Mouse (Mus musculus): Measurements from ENCODE around the gene Calm2.

Calm2 gene

DNA sequence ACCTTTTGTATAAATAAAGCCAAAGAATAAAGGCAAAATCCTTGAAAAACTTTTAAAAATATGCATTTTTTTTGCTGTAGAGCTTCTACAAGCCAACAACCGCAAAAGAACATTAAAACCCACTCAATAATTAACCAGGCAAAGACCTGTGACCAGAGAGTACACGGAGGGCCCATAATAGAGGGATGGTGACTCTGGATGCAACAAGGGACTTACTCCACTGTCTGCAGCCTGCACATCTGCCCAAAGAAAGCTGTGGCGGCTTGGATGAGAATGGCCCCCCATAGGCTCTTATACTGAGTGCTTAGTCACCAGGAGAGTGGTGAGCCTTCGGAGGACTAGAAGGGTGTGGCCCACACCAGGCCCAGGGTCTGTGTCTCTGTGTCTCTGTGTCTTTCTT is 43.3 kb downstream of the Calm2 start:
- in situ Hi-C loops (cut with MseI, MboI), result no loop called here

DNA sequence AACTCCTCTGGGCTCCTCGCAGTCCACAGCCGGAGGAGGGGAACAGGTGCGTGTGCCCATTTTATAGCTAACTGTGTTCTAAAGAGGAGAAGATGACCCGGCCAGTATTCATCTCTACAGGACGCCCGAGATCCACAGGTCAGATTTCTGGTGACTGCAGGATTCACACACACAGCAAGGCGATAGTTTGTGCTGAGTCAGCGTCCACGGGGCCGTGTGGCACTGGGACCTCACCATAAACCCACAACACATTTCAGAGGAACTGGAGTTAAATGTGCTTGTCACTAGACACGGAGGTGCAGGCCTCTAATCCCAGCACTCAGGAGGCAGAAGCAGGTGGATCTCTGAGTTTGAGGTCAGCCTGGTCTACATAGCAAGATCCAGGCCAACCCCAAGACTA is 44.3 kb downstream of the Calm2 start:
- in situ Hi-C loops (cut with MseI, MboI), result no loop called here

DNA sequence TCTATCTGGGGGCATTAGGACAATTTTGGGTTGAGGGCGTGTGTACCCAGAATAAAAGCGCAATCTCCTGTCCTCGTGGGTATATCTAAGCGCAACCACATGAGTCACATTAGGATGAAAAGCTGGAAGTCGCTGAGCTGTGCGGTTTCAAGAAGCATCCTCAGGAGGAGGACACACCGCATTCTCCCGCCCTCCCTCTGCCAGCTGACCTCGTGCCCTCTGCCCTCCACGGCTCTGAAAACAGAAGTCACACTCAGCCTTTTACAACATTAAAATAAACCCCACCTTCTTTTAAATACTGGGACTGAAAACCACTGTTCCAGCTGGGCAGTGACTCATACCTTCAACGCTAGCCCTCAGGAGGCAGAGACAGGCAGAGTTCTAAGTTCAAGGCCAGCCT is 49.6 kb downstream of the Calm2 start:
- in situ Hi-C loops (cut with MseI, MboI), result no loop called here

DNA sequence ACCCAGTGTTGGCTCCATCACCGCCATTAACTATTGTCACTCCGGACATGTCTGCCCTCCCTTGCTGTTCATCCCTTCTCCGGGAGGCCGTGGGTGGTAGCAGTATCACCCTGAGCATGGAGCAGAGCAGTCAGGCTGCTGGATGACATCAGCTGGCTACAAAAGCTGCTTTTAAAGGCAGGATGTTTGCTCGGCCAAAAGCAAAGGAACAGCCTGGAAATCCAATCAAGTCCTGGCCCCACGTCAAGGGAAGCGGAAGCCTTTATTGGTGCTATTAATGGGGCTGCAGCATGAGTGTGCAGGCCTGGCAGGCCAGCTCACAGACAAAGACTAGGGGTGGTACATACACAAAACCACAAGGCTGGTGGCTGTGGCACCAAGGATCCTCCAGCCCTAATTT is 55.5 kb downstream of the Calm2 start:
- in situ Hi-C loops (cut with MseI, MboI), result no loop called here

DNA sequence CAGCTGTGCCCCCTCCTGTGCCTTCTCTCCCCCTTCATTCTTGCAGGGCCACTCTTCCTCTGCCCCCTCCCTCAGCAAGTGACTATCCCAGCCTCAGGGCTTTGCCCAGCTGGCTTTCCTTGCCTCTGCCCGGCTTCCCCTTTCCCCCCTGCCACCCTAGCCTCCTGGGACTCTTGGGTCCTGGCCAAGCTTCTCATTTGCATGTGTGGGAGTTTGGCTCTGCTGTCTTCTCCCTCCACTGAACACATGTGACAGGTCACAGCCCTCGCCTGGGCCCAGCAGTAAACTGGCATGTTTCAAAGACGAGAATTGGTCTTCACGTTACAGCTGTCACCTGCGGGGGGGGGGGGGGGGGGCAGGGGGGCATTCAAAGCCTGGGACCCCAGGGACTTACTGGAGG is 59.7 kb downstream of the Calm2 start:
- in situ Hi-C loops (cut with MseI, MboI), result no loop called here

DNA sequence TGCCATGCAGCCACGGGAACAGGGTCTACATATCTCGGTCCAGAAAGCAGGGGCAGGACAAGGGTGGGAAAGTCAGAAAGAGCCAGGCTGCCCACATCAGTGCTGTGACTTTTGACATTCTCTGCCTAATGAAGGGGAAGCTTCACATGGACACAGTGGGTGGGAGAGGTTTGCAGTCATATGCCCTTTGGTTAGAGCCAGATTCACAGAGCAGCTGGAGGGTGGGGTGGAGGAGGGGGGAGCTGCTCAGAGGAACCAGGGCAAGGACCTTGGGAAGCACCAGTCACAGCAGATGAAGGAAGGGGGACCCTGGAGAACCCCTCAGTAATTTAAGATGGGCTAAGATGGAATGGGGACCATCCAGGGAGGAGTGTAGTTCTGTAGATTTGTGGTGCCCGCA is 60.9 kb downstream of the Calm2 start:
- in situ Hi-C loops (cut with MseI, MboI), result no loop called here
